Mouse (Mus musculus) heart, embryonic 12.5 days (tissue): ENCODE results near the gene Spryd3. TPM values are rescaled to one million over a fixed set of nuclear protein-coding genes. Genes with fewer than 3 reads are reported as not detected.
A peak's percentile ranks its signal among the peaks of the same experiment; 100 is the strongest.

ENCODE experiments used
- ATAC-seq: fragments of 200-750 bp; cut with Nextera tagmentation; 2 replicates; pipeline ENCODE4 v1.8.0; 2017; ENCODE audit warnings: moderate TSS enrichment, moderate library complexity; ENCODE audit not compliant: insufficient number of reproducible peaks, low FRiP score
- H3K27ac ChIP-seq: fragments of 300-500 bp; sonication (generic); 2 replicates; pipeline ENCODE4 v1.5.1; 2016; ENCODE audit warnings: mild to moderate bottlenecking, moderate library complexity; ENCODE audit not compliant: poor library complexity, severe bottlenecking
- H3K27me3 ChIP-seq: fragments of 300-500 bp; sonication (generic); replicated peaks from 2 replicates; pipeline ENCODE4 v1.6.1; 2016; ENCODE audit warnings: mild to moderate bottlenecking, moderate library complexity
- H3K36me3 ChIP-seq: fragments of 300-500 bp; sonication (generic); 2 replicates; pipeline ENCODE4 v1.6.1; 2016; ENCODE audit warnings: mild to moderate bottlenecking, moderate library complexity
- H3K4me1 ChIP-seq: fragments of 300-500 bp; sonication (generic); replicated peaks from 2 replicates; pipeline ENCODE4 v1.6.1; 2016; ENCODE audit warnings: mild to moderate bottlenecking
- H3K4me2 ChIP-seq: fragments of 300-500 bp; sonication (generic); 2 replicates; pipeline ENCODE4 v1.6.1; 2016; ENCODE audit warnings: mild to moderate bottlenecking, moderate library complexity
- H3K4me3 ChIP-seq: fragments of 300-500 bp; sonication (generic); 2 replicates; pipeline ENCODE4 v1.5.1; 2016; ENCODE audit warnings: mild to moderate bottlenecking
- H3K9ac ChIP-seq: fragments of 300-500 bp; sonication (generic); 2 replicates; pipeline ENCODE4 v1.6.1; 2016; ENCODE audit warnings: mild to moderate bottlenecking, moderate library complexity
- H3K9me3 ChIP-seq: fragments of 300-500 bp; sonication (generic); replicated peaks from 2 replicates; pipeline ENCODE4 v1.6.1; 2016; ENCODE audit warnings: mild to moderate bottlenecking, moderate library complexity
- WGBS: fragments of 180-500 bp; shearing (Covaris S2); methylation state at CpG from one replicate; pipeline ENCODE4 v1.1.7; 2016; 5-methylcytosine and 5-hydroxymethylcytosine counted together
- polyA plus RNA-seq: library from polyadenylated mRNA; unstranded; fragments of >200 nt; fragmentation: Nextera tagmentation; extraction: Ambion mirVana; gene quantifications from 2 replicates; pipeline ENCODE4 v1.2.1, GENCODE M21; 2016

Spryd3 gene
- polyA plus RNA-seq, 1 experiment from 2014 or later, result 20.9 TPM

- ATAC-seq, result no peak
- H3K27me3 ChIP-seq, result no peaks in the 10 kb centered on the region
- H3K9ac ChIP-seq, result peak overlapping the region; percentile 22; the same call in 1 of the 2 replicates
- no peak overlapping the region for H3K4me2 ChIP-seq
- peaks cover 13% of the 10 kb centered on the region for H3K4me1 ChIP-seq
- 76% methylated on average over 2 of the region's 2 CpGs for WGBS
- H3K4me3 ChIP-seq, result no peak overlapping the region
- H3K9me3 ChIP-seq, result no peaks in the 10 kb centered on the region
- peaks cover 82% of the 10 kb centered on the region for H3K36me3 ChIP-seq
- no peak overlapping the region for H3K27ac ChIP-seq
These were observed 16.2 kb downstream of the Spryd3 start for GRCm38 (mm10) chr15:102119831-102120170.

GRCm38 (mm10) chr15:102119121-102119830 is 16.8 kb downstream of the Spryd3 start:
- Histone ChIP-seq H3K27ac (no peak overlapping the region), H3K9ac (peak overlapping the region; percentile 22; the same call in 1 of the 2 replicates), H3K4me2 (no peak overlapping the region), H3K4me1 (peaks cover 13% of the 10 kb centered on the region), H3K9me3 (no peaks in the 10 kb centered on the region), H3K4me3 (no peak overlapping the region), H3K27me3 (no peaks in the 10 kb centered on the region), H3K36me3 (peaks cover 82% of the 10 kb centered on the region)
- ATAC-seq, result no peak
- WGBS, result 67% methylated on average over 8 of the region's 8 CpGs

- Histone ChIP-seq H3K27me3 (no peaks in the 10 kb centered on the region), H3K36me3 (peaks cover 88% of the 10 kb centered on the region), H3K9me3 (no peaks in the 10 kb centered on the region), H3K27ac (no peak overlapping the region), H3K4me3 (no peak overlapping the region), H3K9ac (no peak overlapping the region), H3K4me2 (no peak overlapping the region), H3K4me1 (peaks cover 13% of the 10 kb centered on the region)
- whole genome bisulfite sequencing, result 81% methylated on average over 4 of the region's 4 CpGs
- ATAC-seq, result no peak
These were observed 17.4 kb downstream of the Spryd3 start for GRCm38 (mm10) chr15:102118591-102118990.

- Histone ChIP-seq H3K4me1 (peaks cover 13% of the 10 kb centered on the region), H3K27ac (no peak overlapping the region), H3K4me2 (no peak overlapping the region), H3K36me3 (peaks cover 91% of the 10 kb centered on the region), H3K9me3 (no peaks in the 10 kb centered on the region), H3K9ac (no peak overlapping the region), H3K27me3 (no peaks in the 10 kb centered on the region), H3K4me3 (no peak overlapping the region)
- ATAC-seq, result no peak
- WGBS, result 71% methylated on average over 19 of the region's 19 CpGs
These were observed 18.3 kb downstream of the Spryd3 start for GRCm38 (mm10) chr15:102117461-102118443.

- peaks cover 13% of the 10 kb centered on the region for H3K4me1 ChIP-seq
These were observed 19.1 kb downstream of the Spryd3 start for GRCm38 (mm10) chr15:102116753-102117415.

GRCm38 (mm10) chr15:102115731-102116231 is 20.3 kb downstream of the Spryd3 start:
- H3K36me3 ChIP-seq, result peaks cover 95% of the 10 kb centered on the region
- H3K27me3 ChIP-seq, result 0 out of 2 replicates have a peak, but pooled peaks cover 4% of the 10 kb centered on the region
- ATAC-seq, result no peak
- H3K4me3 ChIP-seq, result no peak overlapping the region
- no peaks in the 10 kb centered on the region for H3K9me3 ChIP-seq
- H3K9ac ChIP-seq, result no peak overlapping the region
- H3K4me2 ChIP-seq, result no peak overlapping the region
- peaks cover 13% of the 10 kb centered on the region for H3K4me1 ChIP-seq
- 68% methylated on average over 9 of the region's 9 CpGs for WGBS
- no peak overlapping the region for H3K27ac ChIP-seq

More at GRCm38 (mm10) chr15:102116753-102117415, 19.1 kb downstream of the Spryd3 start:
- WGBS, result 71% methylated on average over 11 of the region's 11 CpGs
- ATAC-seq, result no peak
- no peaks in the 10 kb centered on the region for H3K9me3 ChIP-seq
- H3K36me3 ChIP-seq, result peaks cover 94% of the 10 kb centered on the region
- no peak overlapping the region for H3K4me2 ChIP-seq
- H3K4me3 ChIP-seq, result no peak overlapping the region
- H3K27me3 ChIP-seq, result 0 out of 2 replicates have a peak, but pooled peaks cover under 1% of the 10 kb centered on the region
- H3K9ac ChIP-seq, result no peak overlapping the region
- H3K27ac ChIP-seq, result no peak overlapping the region

- Histone ChIP-seq H3K4me3 (no peak overlapping the region), H3K9ac (no peak overlapping the region), H3K4me1 (peaks cover 16% of the 10 kb centered on the region), H3K4me2 (no peak overlapping the region), H3K27me3 (0 out of 2 replicates have a peak, but pooled peaks cover 4% of the 10 kb centered on the region), H3K36me3 (peaks cover 100% of the 10 kb centered on the region), H3K27ac (no peak overlapping the region), H3K9me3 (no peaks in the 10 kb centered on the region)
- WGBS, result 81% methylated on average over 7 of the region's 7 CpGs
- no peak for ATAC-seq
These were observed 21.3 kb downstream of the Spryd3 start for GRCm38 (mm10) chr15:102114651-102115260.

GRCm38 (mm10) chr15:102113674-102114073 is 22.4 kb downstream of the Spryd3 start:
- no peak overlapping the region for H3K4me2 ChIP-seq
- peaks cover 99% of the 10 kb centered on the region for H3K36me3 ChIP-seq
- no peak overlapping the region for H3K27ac ChIP-seq
- no peak for ATAC-seq
- no peak overlapping the region for H3K4me3 ChIP-seq
- peaks cover 22% of the 10 kb centered on the region for H3K4me1 ChIP-seq
- 77% methylated on average over 4 of the region's 4 CpGs for WGBS
- no peaks in the 10 kb centered on the region for H3K9me3 ChIP-seq
- 0 out of 2 replicates have a peak, but pooled peaks cover 4% of the 10 kb centered on the region for H3K27me3 ChIP-seq
- H3K9ac ChIP-seq, result no peak overlapping the region

- H3K36me3 ChIP-seq, result peaks cover 97% of the 10 kb centered on the region
- no peak overlapping the region for H3K4me3 ChIP-seq
- no peaks in the 10 kb centered on the region for H3K9me3 ChIP-seq
- H3K27me3 ChIP-seq, result 0 out of 2 replicates have a peak, but pooled peaks cover 4% of the 10 kb centered on the region
- H3K9ac ChIP-seq, result no peak overlapping the region
- peaks cover 26% of the 10 kb centered on the region for H3K4me1 ChIP-seq
- ATAC-seq, result no peak
- 67% methylated on average over 8 of the region's 8 CpGs for WGBS
- no peak overlapping the region for H3K27ac ChIP-seq
- H3K4me2 ChIP-seq, result no peak overlapping the region
These were observed 23.2 kb downstream of the Spryd3 start for GRCm38 (mm10) chr15:102112827-102113226.

- Histone ChIP-seq H3K4me3 (no peak overlapping the region), H3K4me1 (peaks cover 26% of the 10 kb centered on the region), H3K9ac (no peak overlapping the region), H3K27ac (no peak overlapping the region), H3K27me3 (0 out of 2 replicates have a peak, but pooled peaks cover 4% of the 10 kb centered on the region), H3K9me3 (no peaks in the 10 kb centered on the region), H3K4me2 (no peak overlapping the region), H3K36me3 (peaks cover 97% of the 10 kb centered on the region)
- no peak for ATAC-seq
- 93% methylated on average over 6 of the region's 6 CpGs for WGBS
These were observed 23.9 kb downstream of the Spryd3 start for GRCm38 (mm10) chr15:102112181-102112580.
